Mouse (Mus musculus): ENCODE measurements around the gene Col6a3.

The Col6a3 gene

DNA sequence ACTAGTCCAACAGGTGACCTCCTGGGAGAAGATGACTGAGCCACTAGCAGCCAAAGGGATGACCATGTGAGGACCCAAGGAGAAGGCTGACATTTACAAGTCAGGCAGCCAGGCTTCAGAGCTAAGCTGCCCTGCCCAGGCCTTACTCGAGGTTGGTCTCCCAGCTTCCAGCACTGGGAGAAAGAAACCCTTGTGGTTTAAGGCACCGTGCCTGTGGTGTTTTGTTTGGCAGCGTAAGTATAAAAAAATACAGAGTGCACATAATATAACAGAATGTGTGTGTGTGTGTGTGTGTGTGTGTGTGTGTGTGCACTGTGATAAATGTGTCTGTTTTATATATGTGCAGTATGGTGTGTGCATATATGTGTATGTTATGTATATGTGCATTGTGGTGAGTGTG is 43.3 kb downstream of the Col6a3 start:
- peak; percentile 60 for DNase-seq (ENCODE audit: extremely low read depth, insufficient read length, low spot score)

DNA sequence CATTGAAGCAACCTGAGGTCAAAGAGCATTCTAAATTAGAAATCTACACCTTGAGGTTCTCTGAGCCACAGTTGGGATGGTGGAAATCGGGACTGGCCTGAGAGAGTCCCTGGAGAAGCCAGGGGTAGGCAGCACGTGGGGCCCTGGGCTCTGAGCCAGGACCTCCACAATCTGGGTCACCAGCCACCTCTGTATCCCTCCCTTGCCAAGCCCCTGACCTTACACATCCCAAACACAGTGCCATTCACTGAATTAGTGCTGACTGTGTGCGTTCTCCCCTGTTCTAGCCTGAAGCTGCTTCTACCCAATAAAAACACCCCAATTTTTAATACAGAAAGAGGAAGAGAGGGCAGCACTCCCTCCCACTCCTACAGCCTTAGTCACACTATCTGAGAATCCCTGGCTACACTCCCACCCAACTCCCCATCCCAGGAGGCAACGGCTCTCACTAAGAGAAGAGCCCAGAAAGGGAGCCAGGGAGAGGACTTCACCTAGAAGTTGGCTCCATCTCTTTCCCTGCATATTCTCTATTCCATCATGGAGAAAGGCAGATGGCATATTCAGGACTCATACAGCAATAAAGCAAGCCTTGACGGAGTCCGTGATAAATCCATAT is 46.4 kb downstream of the Col6a3 start:
- DNase-seq (ENCODE audit: extremely low read depth, insufficient read length, low spot score) = no peak

DNA sequence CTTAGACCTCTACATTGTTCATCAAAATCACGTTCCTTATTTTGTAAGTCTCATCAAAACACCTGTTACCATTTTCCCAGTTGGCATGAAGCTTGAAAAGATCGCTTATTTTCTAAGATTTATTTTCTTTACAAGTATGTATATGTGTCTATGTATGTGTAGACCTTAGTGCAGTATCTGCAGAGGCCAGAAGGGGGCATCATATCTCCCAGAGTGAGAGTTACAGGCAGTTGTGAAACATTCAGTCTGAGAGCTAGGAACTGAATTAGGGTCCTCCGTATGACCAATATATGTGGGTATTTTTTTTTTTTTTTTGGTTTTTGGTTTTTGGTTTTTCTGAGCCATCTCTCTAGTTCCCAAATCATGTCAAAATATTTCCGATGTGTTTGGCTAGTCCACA is 50.4 kb downstream of the Col6a3 start:
- no peak for DNase-seq (ENCODE audit: extremely low read depth, insufficient read length, low spot score)

- no peak for DNase-seq (ENCODE audit: extremely low read depth, insufficient read length, low spot score)
Observed at GRCm38 (mm10) chr1:90790925-90791324, 52.8 kb downstream of the Col6a3 start.

DNA sequence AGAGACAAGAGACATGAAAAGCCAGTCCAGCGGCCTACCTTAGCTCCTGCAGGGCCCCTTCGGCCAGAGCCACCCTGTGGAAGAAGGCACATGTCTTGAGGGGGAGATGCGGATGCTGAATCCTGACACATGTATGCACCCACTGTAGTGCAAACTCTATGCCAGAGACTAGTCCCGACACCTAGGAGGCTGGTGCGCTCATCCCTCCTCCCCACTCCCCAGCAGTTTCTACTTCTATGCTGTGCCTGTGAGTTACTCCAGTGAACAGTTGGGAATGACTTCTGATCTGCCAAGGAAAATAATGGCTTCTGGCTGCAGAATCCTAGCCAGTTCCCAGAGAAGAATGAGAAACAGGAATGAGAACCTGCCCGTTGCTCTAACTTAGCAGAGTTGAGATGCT is 54.3 kb downstream of the Col6a3 start:
- DNase-seq (ENCODE audit: extremely low read depth, insufficient read length, low spot score) = no peak

DNA sequence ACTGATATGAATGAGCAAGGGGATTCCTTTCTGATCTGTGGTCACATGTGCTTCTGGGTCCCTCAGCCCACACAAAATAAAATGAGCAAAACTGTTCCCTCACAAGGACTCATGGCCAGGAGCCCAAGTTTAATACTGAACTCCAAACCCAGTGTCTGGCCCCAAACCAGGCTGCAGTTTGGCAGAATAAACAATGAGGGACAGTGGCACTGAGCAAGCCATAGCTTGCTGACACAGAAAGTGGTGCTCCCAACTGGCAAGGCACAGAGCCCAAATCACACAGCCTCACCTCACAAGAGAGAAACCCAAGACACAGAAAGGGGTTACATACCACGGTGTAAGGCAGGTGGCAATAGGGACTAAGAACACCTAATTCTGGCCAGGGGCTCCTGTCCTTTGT is 63.3 kb downstream of the Col6a3 start:
- DNase-seq (ENCODE audit: extremely low read depth, insufficient read length, low spot score) = no peak

- no peak for DNase-seq (ENCODE audit: extremely low read depth, insufficient read length, low spot score)
Observed at GRCm38 (mm10) chr1:90779072-90779471, 64.7 kb downstream of the Col6a3 start.

GRCm38 (mm10) chr1:90775477-90776241 is 68.1 kb downstream of the Col6a3 start:
- DNase-seq (ENCODE audit: extremely low read depth, insufficient read length, low spot score) = peak; percentile 57

DNA sequence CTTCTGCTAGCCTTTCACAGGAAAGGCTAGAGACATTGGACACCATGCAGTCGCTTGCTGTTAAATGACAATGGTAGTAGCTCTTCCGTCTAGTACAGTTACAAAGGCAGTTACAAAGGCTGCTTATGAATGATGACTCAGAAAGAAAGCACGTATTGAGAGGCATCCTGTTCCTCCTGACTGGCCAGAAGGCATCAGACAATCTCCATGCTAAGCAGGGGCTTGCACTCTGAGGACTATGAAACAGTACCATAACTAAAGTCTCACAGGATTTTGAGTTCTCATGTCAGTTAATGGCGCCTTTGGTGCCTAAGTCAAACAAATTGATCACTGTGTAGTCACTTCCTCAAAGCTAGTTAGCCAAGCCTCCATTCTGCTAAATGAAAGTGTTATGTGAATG is 72.6 kb downstream of the Col6a3 start:
- no peak for DNase-seq (ENCODE audit: extremely low read depth, insufficient read length, low spot score)

DNA sequence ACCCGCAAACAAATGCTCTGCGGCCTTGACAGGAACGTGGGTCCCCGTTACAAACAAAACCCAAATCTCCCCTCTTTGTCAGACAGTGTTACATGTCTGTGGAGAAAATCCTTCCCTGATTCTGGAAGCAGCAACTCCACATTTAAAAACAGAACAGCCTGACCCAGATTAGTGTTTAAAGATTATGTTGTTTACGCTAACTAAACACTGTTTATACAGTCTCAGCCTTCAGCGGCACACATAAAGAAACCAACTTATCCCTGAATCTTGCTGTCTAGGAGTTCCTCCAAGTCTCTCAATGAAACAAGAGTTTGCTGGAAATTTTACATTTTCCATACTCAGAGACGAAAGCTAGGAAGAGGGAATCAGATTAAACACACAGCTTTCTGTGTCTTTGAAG is 73.7 kb downstream of the Col6a3 start:
- no peak for DNase-seq (ENCODE audit: extremely low read depth, insufficient read length, low spot score)

DNA sequence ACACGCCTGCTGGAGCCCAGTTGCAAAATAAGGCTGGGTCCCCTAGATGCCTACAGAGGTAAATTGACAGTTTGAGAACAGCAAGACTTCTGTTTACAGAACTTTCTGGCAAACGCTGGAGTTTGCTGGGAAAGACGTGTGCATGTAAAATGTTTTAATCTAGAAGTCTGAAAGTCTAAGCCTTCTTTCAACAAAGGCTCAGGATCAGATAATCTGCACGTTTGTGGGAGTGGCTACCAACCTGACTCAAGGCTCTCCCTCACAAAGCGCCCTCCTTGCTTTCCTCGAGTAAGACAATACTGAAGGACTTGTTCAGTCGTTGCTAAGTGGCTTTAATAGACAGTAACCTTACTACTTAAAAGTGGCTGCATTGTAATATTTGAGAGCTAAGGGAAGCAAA is 74.5 kb downstream of the Col6a3 start:
- DNase-seq (ENCODE audit: extremely low read depth, insufficient read length, low spot score) = no peak

GRCm38 (mm10) chr1:90758091-90758673 is 85.6 kb downstream of the Col6a3 start:
- DNase-seq (ENCODE audit: extremely low read depth, insufficient read length, low spot score) = no peak

DNA sequence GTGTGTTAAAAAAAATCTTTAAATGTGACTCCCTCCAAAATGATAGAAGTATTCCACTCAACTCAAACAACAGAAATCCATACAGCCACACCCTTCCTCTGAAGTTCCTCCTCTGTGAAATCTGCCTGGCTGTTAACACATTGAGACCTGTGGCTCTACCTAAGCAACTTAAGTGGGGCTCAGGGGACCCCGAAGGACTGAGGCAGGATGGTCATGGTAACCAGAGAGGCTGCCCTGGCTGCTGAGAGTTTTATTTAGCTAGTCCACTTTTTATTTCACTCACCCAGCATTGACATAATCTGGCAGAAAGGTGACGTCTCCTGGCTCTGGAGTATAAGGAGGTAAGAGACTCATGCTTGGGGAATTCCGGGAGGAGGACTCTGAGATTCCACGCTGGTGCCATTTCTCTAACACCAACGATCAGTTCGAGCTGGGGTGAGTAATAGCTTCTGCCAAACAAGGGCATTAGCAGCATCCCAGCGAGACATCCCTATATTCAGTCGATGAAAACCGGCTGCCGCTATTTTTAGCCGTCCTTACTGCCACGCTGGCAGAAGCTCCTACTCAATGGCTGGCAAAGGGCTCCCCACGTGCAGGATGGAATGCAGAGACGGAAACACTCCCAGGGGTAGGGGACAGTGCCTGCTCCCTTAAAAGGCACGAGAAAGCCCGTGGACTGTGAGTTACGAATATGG is 89.8 kb downstream of the Col6a3 start:
- peak; percentile 71 for DNase-seq (ENCODE audit: extremely low read depth, insufficient read length, low spot score)

DNA sequence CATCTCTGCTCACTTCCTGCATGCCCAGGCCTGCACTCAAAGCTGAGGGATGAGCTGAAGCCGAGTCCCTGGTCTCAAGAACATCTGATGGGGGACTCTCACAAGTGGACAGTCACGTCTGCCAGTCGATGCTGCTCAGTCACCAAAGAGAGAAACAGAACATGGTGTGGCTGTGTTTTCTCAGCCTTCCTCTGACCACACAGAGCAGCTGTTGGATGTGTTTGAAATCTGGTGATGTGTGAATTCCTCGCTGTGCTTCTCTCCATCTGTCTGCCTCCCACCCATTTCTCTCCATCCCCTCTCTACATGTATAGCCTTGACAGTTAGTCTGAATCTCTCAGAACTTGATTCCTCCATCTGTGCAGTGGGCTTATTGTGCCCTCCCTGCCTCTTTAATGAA is 92.5 kb downstream of the Col6a3 start:
- no peak for DNase-seq (ENCODE audit: extremely low read depth, insufficient read length, low spot score)

DNA sequence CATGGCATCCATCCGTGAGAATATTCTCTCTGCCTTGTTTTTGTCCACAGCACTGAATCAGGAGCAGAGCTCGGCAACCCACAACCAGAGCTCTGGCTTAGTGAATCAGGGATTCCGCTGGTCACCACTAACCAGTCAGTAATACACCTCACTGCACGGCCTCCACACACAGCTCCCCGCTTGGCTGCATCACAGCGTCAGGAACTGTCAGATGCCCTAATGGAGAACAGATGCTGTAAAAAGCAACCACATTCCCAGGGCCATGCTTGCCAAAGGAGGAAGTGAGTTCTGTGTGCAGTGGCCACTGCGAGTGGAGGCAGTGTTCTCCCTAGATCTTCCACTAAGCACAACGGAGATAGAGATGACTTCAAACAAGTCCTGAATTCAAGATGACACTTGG is 93.6 kb downstream of the Col6a3 start:
- DNase-seq (ENCODE audit: extremely low read depth, insufficient read length, low spot score) = peak; percentile 28

DNA sequence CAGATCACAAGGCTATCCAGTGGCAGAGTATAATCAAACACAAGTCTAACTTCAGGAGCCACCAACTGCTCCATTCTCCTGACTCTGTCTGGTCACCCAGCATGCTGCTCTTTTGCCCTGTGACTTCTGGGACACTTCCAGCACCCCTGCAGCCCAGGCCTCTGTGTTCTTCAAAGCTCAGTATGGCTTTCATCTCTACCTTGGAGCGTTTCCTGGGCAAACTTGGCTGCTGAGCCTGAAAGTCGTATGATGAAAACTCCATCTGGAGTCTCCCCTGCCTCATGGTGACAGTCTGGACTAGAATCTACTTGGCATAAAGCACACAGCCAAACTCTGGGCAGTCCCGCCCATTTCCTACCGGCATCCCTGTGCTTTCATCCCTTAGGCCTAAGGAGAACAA is 95.2 kb downstream of the Col6a3 start:
- no peak for DNase-seq (ENCODE audit: extremely low read depth, insufficient read length, low spot score)

DNA sequence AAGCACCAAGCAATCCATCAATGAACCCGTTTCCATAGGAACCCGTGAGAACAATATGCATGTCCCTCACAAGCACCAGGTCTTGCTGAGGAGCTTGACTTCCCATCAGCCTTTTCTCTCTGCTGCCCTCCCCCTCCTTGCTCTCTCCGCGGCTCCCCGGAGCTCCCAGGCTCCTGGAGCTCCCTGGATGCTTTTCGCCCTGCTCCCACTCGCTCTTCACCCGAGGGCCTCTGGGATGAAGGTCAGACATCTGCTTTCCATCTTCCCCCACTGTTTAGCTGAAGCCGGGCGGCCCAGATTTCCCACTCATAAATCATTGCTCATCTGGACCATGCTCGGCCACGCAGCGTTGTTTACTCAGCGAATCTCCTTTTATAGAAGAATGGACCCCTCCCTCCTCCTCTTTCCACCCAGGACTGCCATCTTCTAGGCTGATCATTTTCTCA is 99.8 kb downstream of the Col6a3 start:
- DNase-seq (ENCODE audit: extremely low read depth, insufficient read length, low spot score) = no peak

DNA sequence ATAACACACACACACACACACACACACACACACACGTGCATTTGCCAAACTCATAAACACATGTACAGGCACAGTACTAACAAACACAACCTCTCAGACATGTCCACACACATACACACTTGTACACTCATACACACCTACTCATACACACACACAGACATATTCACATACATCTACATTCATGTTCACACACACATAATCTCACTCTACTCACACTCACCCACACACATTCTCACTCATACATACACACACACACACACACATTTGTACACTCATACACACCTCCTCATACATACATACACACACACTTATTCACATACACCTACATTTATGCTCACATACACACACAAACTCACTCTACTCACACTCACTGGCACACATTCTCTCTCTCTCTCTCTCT is 100.3 kb downstream of the Col6a3 start:
- DNase-seq (ENCODE audit: extremely low read depth, insufficient read length, low spot score) = no peak

DNA sequence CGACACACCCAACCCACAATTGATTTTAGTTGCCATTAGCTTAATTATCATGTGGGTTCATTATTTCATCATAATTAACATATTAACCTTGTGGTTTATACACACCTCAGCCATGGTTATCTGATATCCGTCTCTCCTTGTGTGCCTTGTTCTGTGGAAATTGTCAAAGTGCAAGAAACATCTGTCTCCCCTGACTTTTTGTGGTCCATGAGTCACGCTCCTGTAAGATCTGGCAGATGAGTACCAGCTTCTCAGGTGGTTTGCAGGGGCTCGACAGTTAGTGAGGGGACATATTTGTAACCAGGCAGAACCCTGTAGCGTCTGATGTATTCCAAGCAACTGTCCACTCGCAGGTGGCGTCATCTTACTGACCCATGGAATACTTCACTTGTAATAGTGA is 101.1 kb downstream of the Col6a3 start:
- DNase-seq (ENCODE audit: extremely low read depth, insufficient read length, low spot score) = no peak

- DNase-seq (ENCODE audit: extremely low read depth, insufficient read length, low spot score) = peak; percentile 34
Observed at GRCm38 (mm10) chr1:90740216-90741170, 103.3 kb downstream of the Col6a3 start.

All from 3134 (cell line).